Mouse (Mus musculus): ENCODE measurements at regions not wholly inside any gene's neighbourhood (a gene's known extent, or its start where the extent isn't known, plus 50 kb on each side); places are given as distances from the start of the nearest gene placed in this dataset.

DNA sequence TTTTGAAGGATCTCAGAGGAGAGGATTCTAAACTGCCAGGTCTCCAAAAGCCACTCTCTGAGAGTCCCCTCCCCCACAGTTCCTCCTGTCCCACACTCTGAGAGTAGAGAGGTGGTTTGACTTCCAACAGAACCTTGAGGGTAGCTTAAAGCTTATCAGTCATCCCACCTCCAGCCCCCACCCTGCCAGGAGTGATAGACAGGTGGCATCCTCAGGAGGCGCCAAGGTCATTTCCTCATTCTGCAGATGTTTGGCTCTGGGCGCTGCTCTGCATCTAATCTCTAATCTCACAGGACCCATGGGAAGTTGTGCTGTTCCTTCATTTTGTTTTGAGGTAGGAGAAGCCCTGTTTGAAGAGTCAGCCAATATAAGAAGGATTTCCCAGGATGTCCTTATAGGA is 96.2 kb downstream of the Hes1 start:
- no peak for DNase-seq

- DNase-seq: peak; percentile 52 to 62
These were observed 99.1 kb downstream of the Hes1 start for GRCm38 (mm10) chr16:30163303-30163702.

DNA sequence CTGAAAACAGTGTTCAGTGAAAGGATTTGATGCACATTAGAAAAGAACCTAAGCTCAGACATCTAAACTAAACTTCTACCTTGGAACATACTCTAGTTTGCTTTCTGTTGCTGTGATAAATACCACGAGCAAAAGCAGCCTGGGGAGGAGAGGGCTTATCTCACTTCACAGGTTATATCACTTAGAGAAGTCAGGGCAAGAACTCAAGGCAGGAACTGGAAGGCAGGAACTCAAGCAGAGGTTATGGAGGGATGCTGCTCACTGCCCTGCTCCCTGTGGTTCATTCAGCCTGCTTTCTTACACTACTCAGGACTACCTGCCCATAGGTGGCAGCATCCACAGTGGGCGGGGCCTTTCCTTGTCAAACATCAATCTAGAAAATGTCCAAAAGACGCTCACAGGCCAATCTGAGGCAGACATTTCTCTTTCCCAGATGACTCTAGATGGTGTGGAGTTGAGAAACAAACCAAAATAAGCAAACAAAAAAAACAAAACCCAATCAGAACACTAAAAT is 101.5 kb downstream of the Hes1 start:
- DNase-seq: no peak

DNA sequence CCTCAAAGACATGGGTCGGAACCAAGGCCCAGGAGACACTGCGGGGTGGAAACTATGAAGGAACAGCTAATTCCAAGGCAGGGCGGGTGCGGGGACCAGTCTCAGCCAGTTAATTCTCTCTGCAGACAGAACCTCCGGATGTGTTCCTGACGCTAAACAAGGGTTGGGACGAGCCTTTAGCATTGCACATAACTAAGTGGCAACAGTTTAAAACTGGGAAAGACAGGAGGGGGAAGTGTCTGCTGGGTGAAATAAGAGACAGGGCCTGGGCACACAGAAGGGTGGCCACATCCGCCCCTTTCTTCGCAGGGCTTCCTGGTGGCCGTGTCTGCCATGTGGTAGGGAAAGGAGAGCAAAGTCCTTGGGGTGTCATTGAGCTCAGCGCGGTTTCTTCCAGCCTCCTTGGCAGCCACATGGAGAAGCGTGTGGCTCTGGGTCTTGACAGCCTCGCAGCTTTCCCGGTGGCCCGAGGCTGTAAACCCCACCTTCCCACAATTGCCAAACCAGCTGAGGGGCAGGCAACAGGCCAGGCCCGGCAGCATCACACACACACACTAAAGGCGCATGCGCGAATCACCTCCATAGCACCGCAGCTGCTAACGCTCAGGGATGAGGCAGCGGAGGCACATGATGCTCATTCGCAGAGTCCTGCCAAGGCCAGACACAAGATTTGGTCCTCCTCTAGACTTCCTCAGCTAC is 95.8 kb downstream of the Cpn2 start:
- peak in 1 of 2 experiments; percentile 47 for DNase-seq

- DNase-seq: no peak
These were observed 95.1 kb downstream of the Cpn2 start for GRCm38 (mm10) chr16:30172136-30172731.

DNA sequence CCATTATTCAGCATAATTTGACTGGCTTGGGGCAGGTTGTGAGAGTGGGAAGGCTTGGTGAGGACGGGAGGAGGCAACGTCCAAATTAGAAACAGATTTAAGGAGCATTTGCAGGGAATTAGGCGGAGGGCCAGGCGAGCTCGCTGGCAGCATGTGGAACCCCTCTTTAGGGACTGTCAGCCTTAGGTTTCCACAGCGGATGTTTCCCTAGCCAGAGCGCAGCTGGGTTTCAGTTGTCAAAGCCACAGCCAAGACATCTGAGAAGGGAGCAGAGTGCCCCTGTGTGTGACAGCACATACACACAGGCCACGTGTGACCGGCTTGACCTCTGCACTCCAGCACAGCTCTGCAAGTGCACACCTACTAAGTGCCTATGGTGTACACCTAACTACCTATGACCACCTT is 94.5 kb downstream of the Cpn2 start:
- DNase-seq: peak in 1 of 2 experiments; percentile 44

DNA sequence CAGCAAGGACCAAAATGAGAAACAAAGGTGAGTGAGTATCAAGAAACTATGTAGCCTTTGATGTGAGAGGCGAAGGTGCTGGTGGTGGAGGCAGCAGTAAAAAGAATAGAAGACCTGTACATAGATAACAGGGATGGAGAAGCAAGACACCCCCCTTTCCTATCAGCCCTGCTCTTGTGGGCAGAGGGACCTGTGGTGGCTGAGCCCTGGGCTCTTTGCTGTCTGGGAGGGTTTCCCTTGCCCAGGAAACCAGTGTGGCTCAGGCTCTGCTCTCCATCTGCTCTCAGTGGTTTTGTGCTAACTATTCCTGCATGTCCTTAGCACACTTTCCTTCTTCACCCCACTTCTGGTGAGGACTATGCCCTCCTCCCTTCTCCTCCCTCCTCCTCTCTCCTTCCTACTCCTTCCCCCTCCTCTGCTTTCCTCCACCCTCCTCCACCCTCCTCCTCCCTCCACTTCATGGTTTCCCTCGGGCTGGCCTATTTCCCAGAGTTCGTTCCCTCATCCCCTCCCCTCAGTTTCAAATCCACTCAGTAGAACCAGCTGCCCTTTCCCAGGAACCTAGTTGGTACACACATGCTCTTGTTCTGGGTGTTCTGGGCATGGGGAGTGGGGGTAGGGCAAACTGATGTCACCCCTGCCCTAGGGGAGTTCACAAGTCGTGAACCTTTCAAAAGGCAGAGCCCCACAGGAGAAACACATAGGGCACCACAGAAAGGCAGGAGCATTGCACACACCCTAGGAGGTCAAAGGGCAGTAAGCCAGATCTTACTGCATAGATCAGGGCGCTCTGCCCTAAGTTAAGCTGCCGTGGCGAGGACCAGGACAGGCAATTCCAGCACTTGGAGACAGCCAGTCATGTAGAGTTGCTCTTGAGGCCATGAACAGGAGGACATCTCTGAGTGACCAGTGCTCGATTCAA is 93.1 kb downstream of the Cpn2 start:
- peak; percentile 63 to 65 for DNase-seq

- DNase-seq: peak; percentile 41 to 65
These were observed 91.0 kb downstream of the Cpn2 start for GRCm38 (mm10) chr16:30176306-30176705.

DNA sequence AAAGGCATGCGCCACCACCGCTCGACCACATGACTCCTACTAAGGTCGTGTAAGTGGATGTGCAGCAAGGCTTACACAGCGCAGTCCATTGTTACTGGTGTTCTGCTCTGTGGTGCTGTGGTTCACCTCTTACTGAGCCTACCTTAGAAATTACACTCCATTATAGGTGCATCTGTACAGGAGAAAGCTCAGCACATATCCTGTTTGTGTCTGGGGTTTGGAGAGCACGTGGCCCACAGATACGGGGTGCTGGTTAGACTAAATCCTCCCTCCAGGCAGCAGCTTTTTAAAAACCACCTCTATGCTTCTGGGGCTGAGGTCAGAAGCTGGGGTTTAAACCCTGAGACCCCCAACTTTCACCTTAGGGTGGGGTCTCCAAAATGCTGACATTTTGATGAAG is 89.5 kb downstream of the Cpn2 start:
- no peak for DNase-seq

GRCm38 (mm10) chr16:30178596-30178995 is 88.7 kb downstream of the Cpn2 start:
- DNase-seq: no peak

DNA sequence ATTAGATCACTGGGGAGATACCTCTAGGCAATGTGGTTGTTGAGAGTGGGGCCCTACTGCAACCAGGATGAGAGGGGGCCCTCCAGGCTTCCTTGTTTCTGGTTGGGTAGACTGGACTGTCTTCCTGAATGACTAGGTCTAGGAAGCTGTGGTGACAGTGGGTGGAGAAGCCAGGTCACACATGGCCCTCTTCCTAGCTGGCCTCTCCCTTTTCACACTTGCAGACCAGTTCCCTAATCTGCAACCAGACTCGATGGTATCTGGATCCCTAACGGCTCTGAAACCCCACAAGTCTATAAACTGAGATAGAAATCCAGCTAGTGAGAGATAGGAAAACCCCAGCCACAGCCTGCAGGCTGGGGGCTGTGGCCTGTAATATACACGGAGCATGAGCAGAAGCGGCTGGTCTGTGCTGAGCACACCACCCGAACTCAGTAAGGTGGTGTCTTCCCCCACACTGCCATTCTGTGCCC is 87.8 kb downstream of the Cpn2 start:
- no peak for DNase-seq

DNA sequence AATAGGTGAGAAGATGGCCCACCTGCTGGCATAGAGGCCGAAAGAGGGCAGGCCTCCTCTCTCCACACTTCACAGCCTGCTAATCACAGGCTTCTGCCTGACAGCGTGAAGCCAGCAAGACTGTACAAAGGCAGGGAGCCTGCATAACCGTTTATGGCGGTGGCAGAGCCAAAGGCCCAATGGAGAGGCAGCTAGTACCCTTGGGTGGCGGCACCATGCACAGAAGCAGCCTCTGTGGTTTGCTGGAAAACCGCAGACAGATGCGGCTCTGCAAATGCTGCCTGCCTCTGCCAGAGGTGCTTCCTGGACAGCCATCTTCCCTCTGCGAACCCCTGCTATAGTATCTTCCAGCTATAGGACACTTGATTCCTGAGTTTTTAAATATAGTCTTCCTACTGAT is 86.2 kb downstream of the Cpn2 start:
- DNase-seq: no peak

GRCm38 (mm10) chr16:30184591-30185265 is 82.6 kb downstream of the Cpn2 start:
- DNase-seq: peak; percentile 83 to 87

DNA sequence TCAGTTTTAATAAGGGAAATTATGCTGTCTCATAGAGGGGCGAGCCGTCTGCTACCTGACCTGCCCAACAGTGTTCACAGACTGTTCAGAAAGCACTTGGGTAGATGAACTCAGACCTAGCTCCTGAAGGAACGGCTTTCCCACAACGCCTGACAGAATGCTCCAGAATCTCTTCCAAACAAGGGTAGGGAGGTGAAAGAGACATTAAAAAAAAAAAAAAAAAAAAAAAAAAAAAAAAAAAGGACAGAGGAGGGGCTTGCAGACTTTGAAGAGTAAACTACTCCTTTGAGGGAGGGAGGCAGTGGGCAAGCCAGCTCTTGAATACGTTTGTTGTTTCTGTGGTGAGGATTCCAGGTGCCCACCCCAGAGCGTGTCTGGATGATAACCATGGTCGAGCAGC is 81.6 kb downstream of the Cpn2 start:
- no peak for DNase-seq

- peak; percentile 72 to 82 for DNase-seq
These were observed 81.0 kb downstream of the Cpn2 start for GRCm38 (mm10) chr16:30186201-30186700.

- DNase-seq: peak; percentile 42 to 67
These were observed 80.5 kb downstream of the Cpn2 start for GRCm38 (mm10) chr16:30186701-30187270.

- DNase-seq: peak; percentile 39 to 47
These were observed 79.9 kb downstream of the Cpn2 start for GRCm38 (mm10) chr16:30187400-30187799.

DNA sequence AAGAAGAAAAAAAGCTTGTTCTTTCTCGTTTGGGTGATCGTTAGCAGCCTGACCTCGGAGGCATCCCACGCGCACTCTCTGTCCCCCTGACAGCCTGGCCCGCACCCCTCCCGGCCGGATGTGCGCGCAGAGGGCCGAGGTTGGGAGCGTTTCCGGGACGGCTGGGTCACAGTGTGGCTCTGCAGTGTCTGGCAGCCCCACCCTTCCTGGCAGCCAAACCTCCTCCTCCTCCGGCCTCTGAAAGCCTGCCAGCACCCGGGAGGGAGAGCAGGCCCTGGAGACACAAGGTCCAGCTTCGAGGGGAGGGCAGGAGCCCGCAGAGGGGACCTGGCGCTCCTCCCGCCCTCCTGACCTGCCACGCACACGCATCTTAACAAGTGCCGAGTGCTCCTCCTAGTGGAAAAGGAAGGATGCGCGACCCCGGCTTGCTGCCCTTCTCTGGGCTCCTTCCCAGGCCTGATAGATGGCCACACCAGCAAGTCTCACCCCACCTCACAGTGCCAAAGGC is 79.3 kb downstream of the Cpn2 start:
- DNase-seq: peak; percentile 98 to 99

DNA sequence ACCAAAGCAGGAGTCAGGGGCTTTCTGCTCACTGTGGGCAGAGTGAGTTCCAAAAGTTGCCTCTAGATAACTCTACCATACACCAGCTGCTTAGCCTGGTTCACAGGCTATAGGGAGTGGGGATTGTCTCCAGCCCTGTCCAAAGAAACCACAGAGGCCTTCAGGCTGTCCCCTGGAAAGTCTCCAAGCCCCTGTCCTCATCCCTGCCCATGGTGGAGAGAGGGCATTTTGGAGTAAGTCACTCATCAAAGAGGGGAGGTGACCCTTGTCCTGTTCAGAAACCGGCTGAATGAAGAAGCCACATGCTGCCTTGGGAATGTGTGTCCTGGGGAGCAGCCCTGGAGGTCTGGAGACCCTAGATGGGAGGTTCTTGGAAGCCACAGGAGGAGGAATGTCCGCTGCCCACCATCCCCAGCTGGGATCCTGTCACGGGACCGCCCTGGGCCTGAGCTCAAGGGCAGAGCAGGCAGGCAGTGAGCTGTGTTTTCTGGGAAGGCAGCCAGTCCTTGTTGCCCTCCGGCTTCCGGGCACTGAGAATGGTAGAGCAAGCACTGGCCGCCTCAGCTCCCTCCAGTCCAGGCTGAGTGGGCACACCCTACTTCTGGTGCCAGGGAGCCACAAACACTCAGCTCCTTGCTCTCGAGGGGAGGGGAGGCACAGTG is 78.4 kb downstream of the Cpn2 start:
- peak; percentile 94 to 96 for DNase-seq

- DNase-seq: no peak
These were observed 76.9 kb downstream of the Cpn2 start for GRCm38 (mm10) chr16:30190351-30190750.

- DNase-seq: no peak
These were observed 76.3 kb downstream of the Cpn2 start for GRCm38 (mm10) chr16:30190935-30191514.
